Mouse (Mus musculus) spleen, adult 10 weeks (tissue): ENCODE measurements around the gene Dnajb13. TPM values are rescaled to one million over a fixed set of nuclear protein-coding genes. Genes with fewer than 3 reads are reported as not detected.

Experiments used
- polyA plus RNA-seq: library from polyadenylated mRNA; stranded (reverse); fragments of 350-450 nt; fragmentation: Illumina TruSeq; extraction: RNeasy Lipid Tissue Mini Kit (QIAGEN cat#74804); gene quantifications from one replicate; pipeline ENCODE4 v1.2.3, GENCODE M21; 2015; ENCODE audit warnings: low replicate concordance; ENCODE audit not compliant: insufficient read depth

Gene Dnajb13
- 3.4 TPM for polyA plus RNA-seq

DNA sequence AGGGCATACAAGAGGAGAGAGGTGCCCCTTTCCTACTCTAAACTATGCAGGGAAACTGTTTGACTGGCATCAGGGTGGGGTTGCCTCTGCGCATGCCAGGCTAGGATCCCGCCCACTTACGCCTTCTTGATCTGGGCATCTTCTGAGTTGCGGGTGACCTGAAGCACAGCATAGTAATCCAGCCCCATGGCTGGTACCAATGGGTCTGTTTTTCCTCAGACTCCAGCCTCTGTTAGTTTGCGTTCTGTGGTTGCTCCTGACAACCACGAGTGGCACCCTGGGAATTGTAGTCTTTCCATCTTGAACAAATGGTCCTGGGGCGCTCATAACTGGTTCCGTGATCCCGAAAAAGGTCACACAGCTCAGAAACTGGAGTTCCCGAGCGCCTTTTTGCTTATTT lies at the start of gene Dnajb13:
TSS of gene Dnajb13 (minus strand) at position 388 of the 400 bp plus-strand sequence.

DNA sequence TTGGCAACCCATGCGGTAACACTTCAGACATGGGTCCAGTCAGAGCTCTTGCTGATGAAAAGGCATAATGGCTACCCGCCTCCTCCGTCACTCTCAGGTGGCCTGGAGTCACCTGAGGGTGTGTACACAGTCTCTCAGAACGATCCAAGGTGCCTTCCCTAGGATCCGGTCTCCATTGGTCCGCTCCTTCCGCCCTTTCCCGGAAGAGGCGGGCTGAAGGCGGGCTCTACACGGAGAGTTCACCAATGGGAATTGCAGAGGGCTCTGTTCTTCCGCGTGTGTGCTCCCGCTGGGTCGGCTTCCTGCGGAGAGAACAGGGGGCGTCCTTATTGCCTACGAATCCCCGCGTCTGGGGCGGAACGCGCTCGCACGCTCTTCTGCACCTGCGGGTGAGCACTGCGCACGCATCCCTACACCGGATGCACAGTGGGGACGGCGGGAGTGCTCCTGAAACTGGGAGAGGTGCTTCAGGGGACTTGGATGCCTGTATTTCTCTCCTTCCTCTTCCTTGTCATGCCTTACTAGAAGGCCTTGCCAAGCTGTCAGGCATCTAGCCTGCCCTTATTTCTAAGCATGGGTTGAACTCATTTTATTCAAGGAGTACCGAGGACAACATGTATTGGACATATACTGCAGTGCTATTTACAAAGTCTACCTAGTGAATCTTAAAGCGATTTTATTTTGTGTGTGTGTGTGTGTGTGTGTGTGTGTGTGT lies 22.2 kb upstream of the Dnajb13 start, which contains the start of gene Coa4:
TSS of gene Coa4 (plus strand) at position 268 of the 715 bp plus-strand sequence.

DNA sequence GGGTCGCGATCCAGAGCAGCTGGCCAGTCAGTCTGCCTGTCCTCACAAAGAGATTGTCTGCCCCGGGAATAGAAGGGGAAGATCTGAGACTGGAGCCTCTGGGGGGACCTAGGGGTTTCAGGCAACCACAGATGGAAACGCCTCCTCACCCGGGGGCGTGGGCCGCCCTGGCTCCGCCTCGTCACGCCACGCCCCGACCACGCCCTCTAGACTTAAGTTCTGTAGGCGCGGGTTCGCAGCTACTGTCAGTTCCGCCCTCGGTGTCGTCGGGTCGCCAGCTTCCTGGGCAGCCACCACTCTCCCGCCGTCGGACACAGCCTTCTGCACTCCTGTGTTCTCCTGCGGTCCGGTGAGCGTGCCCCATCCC lies 21.7 kb downstream of the Dnajb13 start, which contains the start of gene Ucp2:
TSS of gene Ucp2 (plus strand) at position 221 of the 367 bp plus-strand sequence.

GRCm38 (mm10) chr7:100472777-100473176 lies 42.0 kb downstream of the Dnajb13 start, which contains the start of gene Ucp3:
Gene Ucp3 (plus strand): TSS chr7:100472990.

Other genes with a start within 250 kb of the Dnajb13 start
- 0.40 TPM for gene P4ha3, start 229.4 kb downstream of the Dnajb13 start, polyA plus RNA-seq
- gene C2cd3, start 142.7 kb downstream of the Dnajb13 start, polyA plus RNA-seq: 52.0 TPM
- 26.0 TPM for gene Ppme1, start 142.7 kb downstream of the Dnajb13 start, polyA plus RNA-seq
- gene Ucp3, start 42.0 kb downstream of the Dnajb13 start, polyA plus RNA-seq: 0.88 TPM
- 524 TPM for gene Ucp2, start 21.6 kb downstream of the Dnajb13 start, polyA plus RNA-seq
- gene Coa4, start 22.1 kb upstream of the Dnajb13 start, polyA plus RNA-seq: 19.0 TPM
- 85.5 TPM for gene Rab6a, start 92.5 kb upstream of the Dnajb13 start, polyA plus RNA-seq
- 63.8 TPM for gene Mrpl48, start 93.3 kb upstream of the Dnajb13 start, polyA plus RNA-seq
- 0.72 TPM for gene Plekhb1, start 147.5 kb upstream of the Dnajb13 start, polyA plus RNA-seq
- 27.6 TPM for gene Fam168a, start 191.7 kb upstream of the Dnajb13 start, polyA plus RNA-seq